Mouse (Mus musculus): ENCODE data around the gene Adra2b. TPM values are rescaled to one million over a fixed set of nuclear protein-coding genes. Genes with fewer than 3 reads are reported as not detected.
A peak's percentile ranks its signal among the peaks of the same experiment; 100 is the strongest.

Adra2b gene
- polyA plus RNA-seq, 1 experiment from 2014 or later, result 0.41 TPM

GRCm38 (mm10) chr2:127372082-127372481 lies 9.1 kb downstream of the Adra2b start:
- H3K4me1 ChIP-seq, result 0 out of 2 replicates have a peak, but pooled peaks cover 8% of the 10 kb centered on the region
- no peaks in the 10 kb centered on the region for H3K36me3 ChIP-seq
- H3K27me3 ChIP-seq, result peaks cover 16% of the 10 kb centered on the region
- H3K4me3 ChIP-seq, result no peak overlapping the region
- H3K4me2 ChIP-seq, result no peak overlapping the region
- ATAC-seq (ENCODE audit: borderline replicate concordance, extremely low read depth, low FRiP score, low TSS enrichment), result no peak
- 87% methylated on average over 2 of the region's 2 CpGs for WGBS
- no peak overlapping the region for H3K9ac ChIP-seq
- H3K9me3 ChIP-seq, result no peaks in the 10 kb centered on the region
- H3K27ac ChIP-seq, result no peak overlapping the region

GRCm38 (mm10) chr2:127374131-127374530 lies 11.1 kb downstream of the Adra2b start:
- Histone ChIP-seq H3K4me2 (no peak overlapping the region), H3K9ac (no peak overlapping the region), H3K36me3 (no peaks in the 10 kb centered on the region), H3K4me3 (no peak overlapping the region), H3K4me1 (0 out of 2 replicates have a peak, but pooled peaks cover 8% of the 10 kb centered on the region), H3K27ac (no peak overlapping the region), H3K9me3 (no peaks in the 10 kb centered on the region), H3K27me3 (peaks cover 2% of the 10 kb centered on the region)
- 87% methylated on average over 3 of the region's 3 CpGs for WGBS
- no peak for ATAC-seq (ENCODE audit: borderline replicate concordance, extremely low read depth, low FRiP score, low TSS enrichment)

- Histone ChIP-seq H3K36me3 (no peaks in the 10 kb centered on the region), H3K4me3 (no peak overlapping the region), H3K9me3 (no peaks in the 10 kb centered on the region), H3K4me1 (0 out of 2 replicates have a peak, but pooled peaks cover 8% of the 10 kb centered on the region), H3K27ac (no peak overlapping the region), H3K9ac (no peak overlapping the region), H3K27me3 (no peaks in the 10 kb centered on the region), H3K4me2 (no peak overlapping the region)
- WGBS, result 20% methylated on average over 3 of the region's 3 CpGs
- ATAC-seq (ENCODE audit: borderline replicate concordance, extremely low read depth, low FRiP score, low TSS enrichment), result peak; percentile 17; the same call in 1 of the 2 replicates
Observed at GRCm38 (mm10) chr2:127375087-127375486, 12.1 kb downstream of the Adra2b start.

GRCm38 (mm10) chr2:127375759-127376341 lies 12.8 kb downstream of the Adra2b start:
- H3K4me2 ChIP-seq, result no peak overlapping the region
- ATAC-seq (ENCODE audit: borderline replicate concordance, extremely low read depth, low FRiP score, low TSS enrichment), result no peak
- 38% methylated on average over 7 of the region's 7 CpGs for WGBS

GRCm38 (mm10) chr2:127376423-127377051 lies 13.5 kb downstream of the Adra2b start:
- Histone ChIP-seq H3K9ac (no peak overlapping the region), H3K9me3 (no peaks in the 10 kb centered on the region), H3K4me3 (no peak overlapping the region), H3K27ac (no peak overlapping the region), H3K4me2 (no peak overlapping the region), H3K36me3 (no peaks in the 10 kb centered on the region), H3K4me1 (0 out of 2 replicates have a peak, but pooled peaks cover 8% of the 10 kb centered on the region), H3K27me3 (no peaks in the 10 kb centered on the region)
- 79% methylated on average over 6 of the region's 6 CpGs for WGBS
- ATAC-seq (ENCODE audit: borderline replicate concordance, extremely low read depth, low FRiP score, low TSS enrichment), result no peak

More at GRCm38 (mm10) chr2:127375759-127376341, 12.8 kb downstream of the Adra2b start:
- no peak overlapping the region for H3K4me3 ChIP-seq
- no peaks in the 10 kb centered on the region for H3K36me3 ChIP-seq
- no peak overlapping the region for H3K9ac ChIP-seq
- H3K27me3 ChIP-seq, result no peaks in the 10 kb centered on the region
- H3K9me3 ChIP-seq, result no peaks in the 10 kb centered on the region
- no peak overlapping the region for H3K27ac ChIP-seq
- H3K4me1 ChIP-seq, result 0 out of 2 replicates have a peak, but pooled peaks cover 8% of the 10 kb centered on the region

- ATAC-seq (ENCODE audit: borderline replicate concordance, extremely low read depth, low FRiP score, low TSS enrichment), result no peak
- H3K9ac ChIP-seq, result no peak overlapping the region
- WGBS, result 60% methylated on average over 7 of the region's 7 CpGs
- H3K4me2 ChIP-seq, result no peak overlapping the region
- no peaks in the 10 kb centered on the region for H3K27me3 ChIP-seq
- H3K9me3 ChIP-seq, result no peaks in the 10 kb centered on the region
- H3K4me1 ChIP-seq, result 0 out of 2 replicates have a peak, but pooled peaks cover 8% of the 10 kb centered on the region
- no peak overlapping the region for H3K27ac ChIP-seq
- H3K4me3 ChIP-seq, result no peak overlapping the region
- no peaks in the 10 kb centered on the region for H3K36me3 ChIP-seq
Observed at GRCm38 (mm10) chr2:127377942-127378610, 15.1 kb downstream of the Adra2b start.

- 43% methylated on average over 7 of the region's 7 CpGs for WGBS
Observed at GRCm38 (mm10) chr2:127378611-127378990, 15.6 kb downstream of the Adra2b start.

GRCm38 (mm10) chr2:127379250-127379649 lies 16.2 kb downstream of the Adra2b start:
- Histone ChIP-seq H3K4me3 (no peak overlapping the region), H3K4me2 (no peak overlapping the region), H3K4me1 (0 out of 2 replicates have a peak, but pooled peaks cover 8% of the 10 kb centered on the region), H3K27me3 (no peaks in the 10 kb centered on the region), H3K9ac (no peak overlapping the region), H3K9me3 (no peaks in the 10 kb centered on the region), H3K36me3 (no peaks in the 10 kb centered on the region), H3K27ac (no peak overlapping the region)
- WGBS, result 55% methylated on average over 3 of the region's 3 CpGs
- no peak for ATAC-seq (ENCODE audit: borderline replicate concordance, extremely low read depth, low FRiP score, low TSS enrichment)

More at GRCm38 (mm10) chr2:127378611-127378990, 15.6 kb downstream of the Adra2b start:
- Histone ChIP-seq H3K27me3 (no peaks in the 10 kb centered on the region), H3K9me3 (no peaks in the 10 kb centered on the region), H3K27ac (no peak overlapping the region), H3K9ac (no peak overlapping the region), H3K36me3 (no peaks in the 10 kb centered on the region), H3K4me2 (no peak overlapping the region), H3K4me3 (no peak overlapping the region), H3K4me1 (0 out of 2 replicates have a peak, but pooled peaks cover 8% of the 10 kb centered on the region)
- ATAC-seq (ENCODE audit: borderline replicate concordance, extremely low read depth, low FRiP score, low TSS enrichment), result no peak

- Histone ChIP-seq H3K27ac (no peak overlapping the region), H3K4me2 (no peak overlapping the region), H3K27me3 (no peaks in the 10 kb centered on the region), H3K4me1 (no peaks in the 10 kb centered on the region), H3K9me3 (no peaks in the 10 kb centered on the region), H3K4me3 (no peak overlapping the region), H3K36me3 (no peaks in the 10 kb centered on the region), H3K9ac (no peak overlapping the region)
- 46% methylated on average over 7 of the region's 7 CpGs for WGBS
- no peak for ATAC-seq (ENCODE audit: borderline replicate concordance, extremely low read depth, low FRiP score, low TSS enrichment)
Observed at GRCm38 (mm10) chr2:127383881-127384280, 20.9 kb downstream of the Adra2b start.

GRCm38 (mm10) chr2:127387521-127387920 lies 24.5 kb downstream of the Adra2b start:
- Histone ChIP-seq H3K4me3 (no peak overlapping the region), H3K27me3 (no peaks in the 10 kb centered on the region), H3K4me2 (no peak overlapping the region), H3K4me1 (no peaks in the 10 kb centered on the region), H3K36me3 (no peaks in the 10 kb centered on the region), H3K9ac (no peak overlapping the region), H3K9me3 (no peaks in the 10 kb centered on the region), H3K27ac (no peak overlapping the region)
- 47% methylated on average over 2 of the region's 2 CpGs for WGBS
- ATAC-seq (ENCODE audit: borderline replicate concordance, extremely low read depth, low FRiP score, low TSS enrichment), result no peak

- H3K27ac ChIP-seq, result no peak overlapping the region
- no peaks in the 10 kb centered on the region for H3K27me3 ChIP-seq
- H3K9me3 ChIP-seq, result no peaks in the 10 kb centered on the region
- H3K9ac ChIP-seq, result no peak overlapping the region
- H3K4me2 ChIP-seq, result no peak overlapping the region
- H3K4me3 ChIP-seq, result no peak overlapping the region
- ATAC-seq (ENCODE audit: borderline replicate concordance, extremely low read depth, low FRiP score, low TSS enrichment), result no peak
- H3K4me1 ChIP-seq, result no peaks in the 10 kb centered on the region
- WGBS, result 42% methylated on average over 3 of the region's 3 CpGs
- H3K36me3 ChIP-seq, result no peaks in the 10 kb centered on the region
Observed at GRCm38 (mm10) chr2:127390352-127390751, 27.3 kb downstream of the Adra2b start.

- H3K9ac ChIP-seq, result no peak overlapping the region
- no peak overlapping the region for H3K4me3 ChIP-seq
- no peak overlapping the region for H3K4me2 ChIP-seq
- no peak for ATAC-seq (ENCODE audit: borderline replicate concordance, extremely low read depth, low FRiP score, low TSS enrichment)
- no peaks in the 10 kb centered on the region for H3K36me3 ChIP-seq
- WGBS, result 47% methylated on average over 4 of the region's 4 CpGs
- H3K27me3 ChIP-seq, result no peaks in the 10 kb centered on the region
- H3K9me3 ChIP-seq, result no peaks in the 10 kb centered on the region
- no peak overlapping the region for H3K27ac ChIP-seq
- H3K4me1 ChIP-seq, result no peaks in the 10 kb centered on the region
Observed at GRCm38 (mm10) chr2:127390846-127391245, 27.8 kb downstream of the Adra2b start.
